Mouse (Mus musculus): ENCODE results near the gene Aip. TPM values are rescaled to one million over a fixed set of nuclear protein-coding genes. Genes with fewer than 3 reads are reported as not detected.

Gene Aip
- polyA plus RNA-seq, 1 experiment from 2014 or later = 35.8 TPM

Other genes with a start within 250 kb of the Aip start
- gene Tcirg1, start 218.7 kb downstream of the Aip start, polyA plus RNA-seq (2015; fragmentation: Nextera tagmentation; extraction: Ambion mirVana) = 29.5 and 38.6 TPM in 2 replicates
- gene Ndufs8, start 213.1 kb downstream of the Aip start, polyA plus RNA-seq (2015; fragmentation: Nextera tagmentation; extraction: Ambion mirVana) = 168 and 173 TPM in 2 replicates
- 8.7 and 9.4 TPM in 2 replicates for gene Aldh3b1, start 196.1 kb downstream of the Aip start, polyA plus RNA-seq (2015; fragmentation: Nextera tagmentation; extraction: Ambion mirVana)
- 32.2 and 36.8 TPM in 2 replicates for gene Unc93b1, start 190.7 kb downstream of the Aip start, polyA plus RNA-seq (2015; fragmentation: Nextera tagmentation; extraction: Ambion mirVana)
- 0.03 TPM in 1 of 2 replicates, not detected in the other for gene Aldh3b3, start 167.2 kb downstream of the Aip start, polyA plus RNA-seq (2015; fragmentation: Nextera tagmentation; extraction: Ambion mirVana)
- 0.18 and 0.32 TPM in 2 replicates for gene Aldh3b2, start 153.5 kb downstream of the Aip start, polyA plus RNA-seq (2015; fragmentation: Nextera tagmentation; extraction: Ambion mirVana)
- 10.8 and 11.1 TPM in 2 replicates for gene Acy3, start 139.3 kb downstream of the Aip start, polyA plus RNA-seq (2015; fragmentation: Nextera tagmentation; extraction: Ambion mirVana)
- gene Tbx10, start 133.1 kb downstream of the Aip start, polyA plus RNA-seq (2015; fragmentation: Nextera tagmentation; extraction: Ambion mirVana) = 0.21 and 0.33 TPM in 2 replicates
- gene Nudt8, start 125.3 kb downstream of the Aip start, polyA plus RNA-seq (2015; fragmentation: Nextera tagmentation; extraction: Ambion mirVana) = 13.3 and 13.8 TPM in 2 replicates
- 0.45 and 0.48 TPM in 2 replicates for gene Gm49405, start 125.2 kb downstream of the Aip start, polyA plus RNA-seq (2015; fragmentation: Nextera tagmentation; extraction: Ambion mirVana)
- 0.38 and 0.78 TPM in 2 replicates for gene Doc2g, start 122.5 kb downstream of the Aip start, polyA plus RNA-seq (2015; fragmentation: Nextera tagmentation; extraction: Ambion mirVana)
- gene Ndufv1, start 113.1 kb downstream of the Aip start, polyA plus RNA-seq (2015; fragmentation: Nextera tagmentation; extraction: Ambion mirVana) = 152 and 163 TPM in 2 replicates
- 752 and 794 TPM in 2 replicates for gene Gstp1, start 87.9 kb downstream of the Aip start, polyA plus RNA-seq (2015; fragmentation: Nextera tagmentation; extraction: Ambion mirVana)
- gene Gstp2, start 79.8 kb downstream of the Aip start, polyA plus RNA-seq (2015; fragmentation: Nextera tagmentation; extraction: Ambion mirVana) = 7.7 and 8.0 TPM in 2 replicates
- gene Gstp3, start 66.3 kb downstream of the Aip start, polyA plus RNA-seq (2015; fragmentation: Nextera tagmentation; extraction: Ambion mirVana) = 77.6 and 97.4 TPM in 2 replicates
- 0.29 and 0.38 TPM in 2 replicates for gene Cabp2, start 44.3 kb downstream of the Aip start, polyA plus RNA-seq (2015; fragmentation: Nextera tagmentation; extraction: Ambion mirVana)
- gene Cdk2ap2, start 28.7 kb downstream of the Aip start, polyA plus RNA-seq (2015; fragmentation: Nextera tagmentation; extraction: Ambion mirVana) = 115 and 127 TPM in 2 replicates
- gene Pitpnm1, start 25.9 kb downstream of the Aip start, polyA plus RNA-seq (2015; fragmentation: Nextera tagmentation; extraction: Ambion mirVana) = 6.0 and 7.9 TPM in 2 replicates
- not detected in 2 replicates for gene Gpr152, start 13.9 kb upstream of the Aip start, polyA plus RNA-seq (2015; fragmentation: Nextera tagmentation; extraction: Ambion mirVana)
- gene Cabp4, start 18.2 kb upstream of the Aip start, polyA plus RNA-seq (2015; fragmentation: Nextera tagmentation; extraction: Ambion mirVana) = 0.13 TPM in 2 replicates
- 71.8 and 77.5 TPM in 2 replicates for gene Coro1b, start 22.8 kb upstream of the Aip start, polyA plus RNA-seq (2015; fragmentation: Nextera tagmentation; extraction: Ambion mirVana)
- gene Ptprcap, start 27.7 kb upstream of the Aip start, polyA plus RNA-seq (2015; fragmentation: Nextera tagmentation; extraction: Ambion mirVana) = 15.6 and 17.5 TPM in 2 replicates
- gene Rps6kb2, start 37.5 kb upstream of the Aip start, polyA plus RNA-seq (2015; fragmentation: Nextera tagmentation; extraction: Ambion mirVana) = 32.8 and 34.2 TPM in 2 replicates
- gene Carns1, start 49.6 kb upstream of the Aip start, polyA plus RNA-seq (2015; fragmentation: Nextera tagmentation; extraction: Ambion mirVana) = 0.64 and 0.76 TPM in 2 replicates
- gene Tbc1d10c, start 65.4 kb upstream of the Aip start, polyA plus RNA-seq (2015; fragmentation: Nextera tagmentation; extraction: Ambion mirVana) = 5.5 and 7.0 TPM in 2 replicates
- 414 and 425 TPM in 2 replicates for gene Ppp1ca, start 66.2 kb upstream of the Aip start, polyA plus RNA-seq (2015; fragmentation: Nextera tagmentation; extraction: Ambion mirVana)
- gene Rad9a, start 75.8 kb upstream of the Aip start, polyA plus RNA-seq (2015; fragmentation: Nextera tagmentation; extraction: Ambion mirVana) = 15.6 and 16.5 TPM in 2 replicates
- 0.38 and 0.56 TPM in 2 replicates for gene Clcf1, start 88.4 kb upstream of the Aip start, polyA plus RNA-seq (2015; fragmentation: Nextera tagmentation; extraction: Ambion mirVana)
- gene AC109138.7, start 88.5 kb upstream of the Aip start, polyA plus RNA-seq (2015; fragmentation: Nextera tagmentation; extraction: Ambion mirVana) = not detected in 2 replicates
- gene Pold4, start 106.0 kb upstream of the Aip start, polyA plus RNA-seq (2015; fragmentation: Nextera tagmentation; extraction: Ambion mirVana) = 13.1 and 15.0 TPM in 2 replicates
- gene Ssh3, start 143.3 kb upstream of the Aip start, polyA plus RNA-seq (2015; fragmentation: Nextera tagmentation; extraction: Ambion mirVana) = 2.0 and 2.3 TPM in 2 replicates
- gene Ankrd13d, start 157.3 kb upstream of the Aip start, polyA plus RNA-seq (2015; fragmentation: Nextera tagmentation; extraction: Ambion mirVana) = 0.90 and 1.5 TPM in 2 replicates
- 12.4 and 13.2 TPM in 2 replicates for gene Grk2, start 180.4 kb upstream of the Aip start, polyA plus RNA-seq (2015; fragmentation: Nextera tagmentation; extraction: Ambion mirVana)

Measured in liver, embryonic 15.5 days (tissue).